Mouse (Mus musculus): ENCODE data around the gene Gm6176.
"Not testable (repeated sequence)": the region's sequence is repeated elsewhere in the genome, so short reads cannot be mapped to it uniquely, and the experiment has no call there.

Gene Gm6176

GRCm38 (mm10) chr7:22056205-22056604 is at the start of gene Gm6176:
TSS of gene Gm6176 (minus strand) at chr7:22056305.
- DNase-seq (ENCODE audit: low spot score in 2 of 2) = not testable (repeated sequence)

GRCm38 (mm10) chr7:22068757-22069156 is 12.7 kb upstream of the Gm6176 start, which contains the start of gene Vmn1r139:
TSS of gene Vmn1r139 (plus strand) at chr7:22069057.
- not testable (repeated sequence) for DNase-seq (ENCODE audit: low spot score in 2 of 2)

GRCm38 (mm10) chr7:22028797-22029196 is 27.3 kb downstream of the Gm6176 start, which contains the start of gene Vmn1r138:
TSS of gene Vmn1r138 (minus strand) at chr7:22028897.
- not testable (repeated sequence) for DNase-seq (ENCODE audit: low spot score in 2 of 2)

All from frontal cortex, postnatal 10 days (tissue).